Mouse (Mus musculus) liver, postnatal 0 days (tissue): Measurements from ENCODE around the gene Uck2.

Experiments
- CTCF ChIP-seq: sonication (generic); IDR thresholded peaks from 2 replicates; pipeline ENCODE4 v1.5.1; 2016; ENCODE audit warnings: antibody characterized with exemption, low read depth
- EP300 ChIP-seq: IDR thresholded peaks from 2 replicates; pipeline ENCODE4 v1.6.1; 2016; ENCODE audit warnings: antibody characterized with exemption, low read depth, mild to moderate bottlenecking

GRCm38 (mm10) chr1:167215460-167215859 is 69.7 kb downstream of the Uck2 start:
- no peak for TF ChIP-seq CTCF
- no peak for TF ChIP-seq EP300
